Mouse (Mus musculus): Measurements from ENCODE around the gene Cldn7. TPM values are rescaled to one million over a fixed set of nuclear protein-coding genes. Genes with fewer than 3 reads are reported as not detected.

The Cldn7 gene
- polyA plus RNA-seq, 1 experiment: 106 TPM

DNA sequence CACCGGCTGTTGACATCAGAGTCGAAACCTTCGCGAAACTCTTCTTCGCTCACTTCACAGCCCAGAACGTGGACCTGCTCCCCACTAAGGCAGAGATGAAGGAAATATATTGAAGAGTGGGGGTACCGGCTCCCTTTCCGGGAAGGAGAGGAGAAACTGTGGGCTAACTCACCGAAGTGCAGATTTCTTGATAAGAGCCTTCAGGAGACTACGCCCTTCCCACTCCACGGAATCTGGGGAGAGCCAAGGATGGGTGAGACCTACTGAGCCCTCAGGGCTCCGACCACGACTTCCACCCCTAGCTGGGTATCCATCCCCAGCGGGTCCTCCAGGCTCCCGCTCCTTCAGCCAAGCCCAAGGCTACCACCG, 15.2 kb downstream of the Cldn7 start:
- Histone ChIP-seq H3K4me1 (ENCODE audit: control insufficient read depth, insufficient read depth, low read length) (no peaks in the 10 kb centered on the region), H3K27me3 (ENCODE audit: control insufficient read depth, insufficient read depth, low read length, poor library complexity, severe bottlenecking) (no peaks in the 10 kb centered on the region), H3K9ac (ENCODE audit: low read depth, poor library complexity, severe bottlenecking) (peak overlapping the region; percentile 92), H3K36me3 (ENCODE audit: control insufficient read depth, insufficient read depth, low read length, poor library complexity, severe bottlenecking) (peaks cover 23% of the 10 kb centered on the region), H3K9me3 (replicated peaks; ENCODE audit: control insufficient read depth, insufficient read depth, low read length, poor library complexity, severe bottlenecking) (no peaks in the 10 kb centered on the region), H3K27ac (ENCODE audit: insufficient read depth, low read length) (peak overlapping the region; percentile 27; the same call in 1 of the 2 replicates), H3K4me3 (ENCODE audit: low read depth, low read length) (peak overlapping the region; percentile 81)
- no peak for TF ChIP-seq POLR2A (IDR thresholded peaks at IDR 0.05; ENCODE audit: insufficient read depth, low read length)
- no peak for TF ChIP-seq EP300 (IDR thresholded peaks at IDR 0.05; ENCODE audit: insufficient read depth, low read depth, low read length)
- TF ChIP-seq CTCF (IDR thresholded peaks at IDR 0.05; ENCODE audit: low read depth, low read length): no peak

DNA sequence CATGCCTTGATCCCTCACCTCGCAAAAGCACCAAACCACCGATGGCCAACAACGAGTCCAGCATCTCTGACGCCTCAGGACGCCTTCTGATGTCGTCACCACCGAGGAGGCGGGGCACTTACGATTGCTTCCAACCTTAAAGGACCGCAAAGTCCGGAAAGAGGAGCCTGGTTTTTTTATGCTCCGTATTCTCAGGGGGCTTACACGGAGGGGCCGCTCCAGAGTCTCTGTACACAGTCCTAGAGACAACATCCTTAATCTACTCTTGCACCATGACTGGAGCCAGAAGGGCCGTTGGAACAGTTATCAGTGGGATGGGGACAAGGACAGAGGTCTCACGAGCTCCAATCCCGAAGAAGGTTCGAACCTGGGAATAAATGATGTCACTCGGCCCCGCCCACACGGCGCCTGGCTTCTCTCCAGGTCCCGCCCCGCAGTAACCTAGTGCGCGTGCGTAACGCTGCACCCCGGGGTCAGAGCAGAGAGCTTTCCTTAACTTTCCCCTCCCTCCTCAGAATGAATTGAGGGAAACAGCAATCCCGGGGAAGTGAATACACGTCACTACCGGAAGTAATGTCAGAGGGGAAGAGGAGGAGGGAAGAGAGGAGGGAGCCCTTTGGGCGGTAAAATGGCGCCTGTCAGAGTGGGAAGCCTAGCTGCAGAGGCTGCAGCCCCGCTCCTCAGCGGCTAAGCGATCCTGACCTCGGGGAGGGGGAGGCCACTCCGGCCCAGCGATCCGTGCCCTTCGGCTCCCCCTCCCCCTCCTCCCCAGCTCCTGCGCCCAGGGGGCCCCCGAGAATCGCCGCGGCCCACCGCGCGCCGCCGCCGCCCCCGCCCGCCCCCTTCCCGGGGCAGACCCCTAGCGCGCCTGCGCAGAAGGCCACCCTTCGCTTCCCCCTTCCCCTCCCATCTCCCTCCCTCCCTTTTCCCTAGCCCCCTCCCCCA, 15.9 kb downstream of the Cldn7 start:
- Histone ChIP-seq H3K4me3 (ENCODE audit: low read depth, low read length) (peak overlapping the region; percentile 89), H3K27me3 (ENCODE audit: control insufficient read depth, insufficient read depth, low read length, poor library complexity, severe bottlenecking) (no peaks in the 10 kb centered on the region), H3K36me3 (ENCODE audit: control insufficient read depth, insufficient read depth, low read length, poor library complexity, severe bottlenecking) (peaks cover 21% of the 10 kb centered on the region), H3K9ac (ENCODE audit: low read depth, poor library complexity, severe bottlenecking) (peak overlapping the region; percentile 92), H3K9me3 (replicated peaks; ENCODE audit: control insufficient read depth, insufficient read depth, low read length, poor library complexity, severe bottlenecking) (no peaks in the 10 kb centered on the region), H3K4me1 (ENCODE audit: control insufficient read depth, insufficient read depth, low read length) (no peaks in the 10 kb centered on the region), H3K27ac (ENCODE audit: insufficient read depth, low read length) (peak overlapping the region; percentile 78)
- TF ChIP-seq CTCF (IDR thresholded peaks at IDR 0.05; ENCODE audit: low read depth, low read length) (no peak), POLR2A (IDR thresholded peaks at IDR 0.05; ENCODE audit: insufficient read depth, low read length) (peak; percentile 54)

DNA sequence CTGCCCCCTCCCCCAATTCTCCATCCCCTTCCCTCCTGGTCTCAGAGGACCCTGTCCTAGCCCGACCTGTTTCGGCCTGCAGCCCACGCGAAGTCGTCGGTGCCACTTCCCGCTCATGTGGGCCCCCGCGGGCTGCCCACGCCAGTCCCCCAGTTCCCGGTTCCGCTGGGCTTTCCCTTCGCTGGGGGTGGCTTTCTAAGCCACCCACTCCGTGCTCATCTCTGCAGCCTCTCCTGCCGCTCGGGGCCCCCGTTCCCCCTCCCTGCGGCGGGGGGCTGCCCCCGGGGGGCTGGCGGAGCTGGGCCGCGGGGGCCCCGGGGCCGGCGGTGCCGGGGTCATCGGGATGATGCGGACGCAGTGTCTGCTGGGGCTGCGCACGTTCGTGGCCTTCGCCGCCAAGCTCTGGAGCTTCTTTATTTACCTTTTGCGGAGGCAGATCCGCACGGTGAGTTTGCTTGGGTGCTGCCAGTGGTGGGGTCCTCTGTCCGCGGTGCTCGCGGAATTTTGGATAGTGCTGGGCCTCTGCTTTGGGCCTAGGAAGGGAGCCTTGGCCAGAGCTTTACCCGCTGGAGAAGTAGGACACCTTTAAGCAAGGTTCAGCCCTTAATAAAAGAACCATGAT, 16.7 kb downstream of the Cldn7 start, which contains the start of gene Ctdnep1:
Gene Ctdnep1 (plus strand): TSS at position 16 of the 622 bp plus-strand sequence.
- H3K4me1 ChIP-seq (ENCODE audit: control insufficient read depth, insufficient read depth, low read length): no peaks in the 10 kb centered on the region
- H3K9me3 ChIP-seq (replicated peaks; ENCODE audit: control insufficient read depth, insufficient read depth, low read length, poor library complexity, severe bottlenecking): no peaks in the 10 kb centered on the region
- H3K36me3 ChIP-seq (ENCODE audit: control insufficient read depth, insufficient read depth, low read length, poor library complexity, severe bottlenecking): peaks cover 17% of the 10 kb centered on the region
- H3K27me3 ChIP-seq (ENCODE audit: control insufficient read depth, insufficient read depth, low read length, poor library complexity, severe bottlenecking): no peaks in the 10 kb centered on the region
- peak within 1 kb of the TSS; percentile 89 for H3K4me3 ChIP-seq (ENCODE audit: low read depth, low read length)
- H3K9ac ChIP-seq (ENCODE audit: low read depth, poor library complexity, severe bottlenecking): peak within 1 kb of the TSS; percentile 92
- no peak for TF ChIP-seq POLR2A (IDR thresholded peaks at IDR 0.05; ENCODE audit: insufficient read depth, low read length)
- no peak for TF ChIP-seq EP300 (IDR thresholded peaks at IDR 0.05; ENCODE audit: insufficient read depth, low read depth, low read length)
- peak within 1 kb of the TSS; percentile 78 for H3K27ac ChIP-seq (ENCODE audit: insufficient read depth, low read length)

DNA sequence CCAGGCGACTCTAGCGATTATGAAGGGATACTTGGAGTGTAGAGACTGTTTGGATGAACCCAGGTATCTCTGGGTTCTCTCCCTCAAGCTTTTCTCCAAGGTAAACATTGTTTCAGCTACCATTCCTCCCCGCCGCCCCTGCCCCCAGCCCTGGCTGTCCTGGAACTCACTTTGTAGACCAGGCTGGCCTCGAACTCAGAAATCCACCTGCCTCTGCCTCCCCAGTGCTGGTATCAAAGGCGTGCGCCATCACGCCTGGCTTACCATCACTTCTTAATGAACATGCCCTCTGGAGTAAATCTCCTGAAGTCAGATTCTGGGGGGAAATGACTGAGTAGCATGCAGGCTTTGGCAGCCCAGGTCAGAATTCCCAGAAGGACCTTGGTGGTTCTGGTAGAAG, 17.6 kb downstream of the Cldn7 start, which contains the start of gene Elp5:
Gene Elp5 (minus strand): TSS at position 293 of the 400 bp plus-strand sequence.
- peaks cover 16% of the 10 kb centered on the region for H3K36me3 ChIP-seq (ENCODE audit: control insufficient read depth, insufficient read depth, low read length, poor library complexity, severe bottlenecking)
- H3K9me3 ChIP-seq (replicated peaks; ENCODE audit: control insufficient read depth, insufficient read depth, low read length, poor library complexity, severe bottlenecking): no peaks in the 10 kb centered on the region
- H3K4me3 ChIP-seq (ENCODE audit: low read depth, low read length): peak within 1 kb of the TSS; percentile 89
- no peaks in the 10 kb centered on the region for H3K4me1 ChIP-seq (ENCODE audit: control insufficient read depth, insufficient read depth, low read length)
- H3K27me3 ChIP-seq (ENCODE audit: control insufficient read depth, insufficient read depth, low read length, poor library complexity, severe bottlenecking): no peaks in the 10 kb centered on the region
- H3K27ac ChIP-seq (ENCODE audit: insufficient read depth, low read length): 0 out of 2 replicates have a peak within 1 kb of the TSS, but pooled peaks have one; percentile 55
- H3K9ac ChIP-seq (ENCODE audit: low read depth, poor library complexity, severe bottlenecking): peak within 1 kb of the TSS; percentile 92
- TF ChIP-seq EP300 (IDR thresholded peaks at IDR 0.05; ENCODE audit: insufficient read depth, low read depth, low read length) (no peak), POLR2A (IDR thresholded peaks at IDR 0.05; ENCODE audit: insufficient read depth, low read length) (no peak), CTCF (IDR thresholded peaks at IDR 0.05; ENCODE audit: low read depth, low read length) (no peak)

DNA sequence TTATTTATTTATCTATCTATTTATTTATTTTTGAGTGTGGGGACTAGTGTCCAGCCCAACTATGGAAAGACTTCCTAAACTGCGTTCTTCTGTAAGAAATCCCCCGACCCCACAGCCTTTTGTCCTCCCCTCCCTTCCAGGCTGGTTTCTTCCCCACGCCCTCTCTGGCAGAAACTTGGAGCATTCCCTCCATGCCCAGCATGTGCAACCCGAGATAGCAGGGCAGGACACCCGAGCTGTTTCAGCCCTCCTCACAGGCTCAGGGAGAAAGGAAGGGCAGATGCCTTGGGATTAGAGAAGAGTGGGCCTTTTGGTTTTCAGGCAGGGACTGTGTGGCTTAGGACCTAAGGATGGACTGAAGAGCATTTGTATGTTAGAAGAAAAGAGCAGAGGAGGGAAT, 18.3 kb downstream of the Cldn7 start:
- H3K27me3 ChIP-seq (ENCODE audit: control insufficient read depth, insufficient read depth, low read length, poor library complexity, severe bottlenecking): no peaks in the 10 kb centered on the region
- no peak overlapping the region for H3K9ac ChIP-seq (ENCODE audit: low read depth, poor library complexity, severe bottlenecking)
- H3K4me1 ChIP-seq (ENCODE audit: control insufficient read depth, insufficient read depth, low read length): no peaks in the 10 kb centered on the region
- no peak overlapping the region for H3K4me3 ChIP-seq (ENCODE audit: low read depth, low read length)
- H3K27ac ChIP-seq (ENCODE audit: insufficient read depth, low read length): no peak overlapping the region
- peaks cover 16% of the 10 kb centered on the region for H3K36me3 ChIP-seq (ENCODE audit: control insufficient read depth, insufficient read depth, low read length, poor library complexity, severe bottlenecking)
- TF ChIP-seq EP300 (IDR thresholded peaks at IDR 0.05; ENCODE audit: insufficient read depth, low read depth, low read length) (no peak), CTCF (IDR thresholded peaks at IDR 0.05; ENCODE audit: low read depth, low read length) (no peak), POLR2A (IDR thresholded peaks at IDR 0.05; ENCODE audit: insufficient read depth, low read length) (no peak)
- no peaks in the 10 kb centered on the region for H3K9me3 ChIP-seq (replicated peaks; ENCODE audit: control insufficient read depth, insufficient read depth, low read length, poor library complexity, severe bottlenecking)

DNA sequence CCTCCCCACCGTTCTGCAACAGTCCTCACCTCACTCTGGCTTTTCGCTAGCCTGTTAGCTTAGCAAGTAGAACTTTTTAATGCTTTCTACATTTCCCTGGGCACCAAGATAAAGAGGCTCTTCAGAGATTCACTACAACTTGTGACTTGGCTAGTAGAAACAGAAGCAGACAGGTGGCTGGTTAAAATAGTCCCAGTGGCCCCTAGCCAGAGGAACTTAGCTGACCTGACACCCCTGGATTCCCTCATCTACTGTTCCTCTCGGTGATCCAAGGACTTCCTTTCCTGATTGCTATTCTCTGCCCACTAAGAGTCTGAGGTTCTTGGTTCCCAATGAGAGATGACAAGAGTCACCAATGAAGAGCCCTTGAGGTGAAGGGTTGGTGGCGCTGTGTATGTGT, 18.8 kb downstream of the Cldn7 start:
- Histone ChIP-seq H3K4me1 (ENCODE audit: control insufficient read depth, insufficient read depth, low read length) (no peaks in the 10 kb centered on the region), H3K27ac (ENCODE audit: insufficient read depth, low read length) (no peak overlapping the region), H3K27me3 (ENCODE audit: control insufficient read depth, insufficient read depth, low read length, poor library complexity, severe bottlenecking) (no peaks in the 10 kb centered on the region), H3K9me3 (replicated peaks; ENCODE audit: control insufficient read depth, insufficient read depth, low read length, poor library complexity, severe bottlenecking) (no peaks in the 10 kb centered on the region), H3K9ac (ENCODE audit: low read depth, poor library complexity, severe bottlenecking) (no peak overlapping the region), H3K36me3 (ENCODE audit: control insufficient read depth, insufficient read depth, low read length, poor library complexity, severe bottlenecking) (peaks cover 19% of the 10 kb centered on the region), H3K4me3 (ENCODE audit: low read depth, low read length) (no peak overlapping the region)
- no peak for TF ChIP-seq EP300 (IDR thresholded peaks at IDR 0.05; ENCODE audit: insufficient read depth, low read depth, low read length)
- no peak for TF ChIP-seq CTCF (IDR thresholded peaks at IDR 0.05; ENCODE audit: low read depth, low read length)
- TF ChIP-seq POLR2A (IDR thresholded peaks at IDR 0.05; ENCODE audit: insufficient read depth, low read length): no peak

Measured in ES-Bruce4 (cell line).